Mouse (Mus musculus) liver, embryonic 14.5 days (tissue): ENCODE measurements around the gene Lamtor2. TPM values are rescaled to one million over a fixed set of nuclear protein-coding genes. Genes with fewer than 3 reads are reported as not detected.

Source experiments
- ATAC-seq: fragments of 200-750 bp; cut with Nextera tagmentation; 2 replicates; pipeline ENCODE4 v1.8.0; 2017; ENCODE audit warnings: moderate number of reproducible peaks, mild to moderate bottlenecking, moderate library complexity; ENCODE audit not compliant: insufficient read depth
- DNase-seq, 3 experiments: peaks; one replicate each; pipeline ENCODE4 v3.0.0-alpha.2; 2012 to 2013; ENCODE audit warnings: low read depth in 3 of 3, low spot score in 3 of 3
- H3K27ac ChIP-seq: fragments of 300-500 bp; sonication (generic); 2 replicates; pipeline ENCODE4 v1.5.1; 2014; ENCODE audit warnings: moderate library complexity, mild to moderate bottlenecking, control low read depth, inconsistent platforms
- H3K27me3 ChIP-seq: fragments of 300-500 bp; sonication (generic); 2 replicates; pipeline ENCODE4 v1.6.1; 2014; ENCODE audit warnings: mild to moderate bottlenecking, low read length, moderate library complexity; ENCODE audit not compliant: control insufficient read depth, insufficient read depth
- H3K36me3 ChIP-seq: fragments of 300-500 bp; sonication (generic); replicated peaks from 2 replicates; pipeline ENCODE4 v1.6.1; 2014; ENCODE audit warnings: low read depth; ENCODE audit not compliant: control insufficient read depth, insufficient read depth
- H3K4me1 ChIP-seq, 2 experiments: fragments of 200-500 bp in 1 of 2; fragments of 300-500 bp in 1 of 2; sonication (generic) in 1 of 2; replicated peaks; 2 replicates each; pipeline ENCODE4 v1.6.1; 2012 to 2014; ENCODE audit warnings: antibody characterized with exemption in 1 of 2, inconsistent platforms in 1 of 2, low read length in 1 of 2; ENCODE audit not compliant: control insufficient read depth in 2 of 2, insufficient read depth in 2 of 2
- H3K4me2 ChIP-seq: fragments of 300-500 bp; sonication (generic); 2 replicates; pipeline ENCODE4 v1.6.1; 2014; ENCODE audit warnings: low read depth, mild to moderate bottlenecking, control low read depth, moderate library complexity
- H3K4me3 ChIP-seq, 2 experiments: fragments of 200-500 bp in 1 of 2; fragments of 300-500 bp in 1 of 2; sonication (generic) in 1 of 2; 2 replicates each; pipeline ENCODE4 v1.5.1; 2012 to 2014; ENCODE audit warnings: low read depth in 2 of 2, low read length in 2 of 2, mild to moderate bottlenecking in 2 of 2, control low read depth in 1 of 2, inconsistent platforms in 1 of 2, moderate library complexity in 1 of 2; ENCODE audit not compliant: insufficient read depth in 1 of 2
- H3K9ac ChIP-seq: fragments of 300-500 bp; sonication (generic); replicated peaks from 2 replicates; pipeline ENCODE4 v1.6.1; 2014; ENCODE audit warnings: mild to moderate bottlenecking, control low read depth, moderate library complexity
- H3K9me3 ChIP-seq: fragments of 300-500 bp; sonication (generic); 2 replicates; pipeline ENCODE4 v1.6.1; 2016; ENCODE audit warnings: low read length, mixed read lengths; ENCODE audit not compliant: control insufficient read depth
- CTCF ChIP-seq: IDR thresholded peaks from 2 replicates; pipeline ENCODE4 v1.5.1; 2016; ENCODE audit warnings: antibody characterized with exemption, low read depth, control low read depth
- EP300 ChIP-seq: IDR thresholded peaks from 2 replicates; pipeline ENCODE4 v1.6.1; 2016; ENCODE audit warnings: antibody characterized with exemption, low read depth
- WGBS: fragments of 180-500 bp; shearing (Covaris S2); extraction: QIAGEN DNeasy Blood & Tissue Kit; methylation state at CpG from one replicate; pipeline ENCODE4 v1.1.7; 2014; ENCODE audit not compliant: insufficient replicate concordance; 5-methylcytosine and 5-hydroxymethylcytosine counted together
- polyA plus RNA-seq, 2 experiments: library from polyadenylated mRNA; depleted of rRNA in 1 of 2; stranded (reverse) in 1 of 2; unstranded in 1 of 2; fragments of >200 nt; fragmentation: Nextera tagmentation in 1 of 2; extraction: Ambion mirVana in 1 of 2; gene quantifications; 2 replicates each; pipeline versions ENCODE4 v1.2.1 to v1.2.3; 2012 to 2014

Gene Lamtor2
- polyA plus RNA-seq, 2 experiments: 62.0 to 73.1 TPM

DNA sequence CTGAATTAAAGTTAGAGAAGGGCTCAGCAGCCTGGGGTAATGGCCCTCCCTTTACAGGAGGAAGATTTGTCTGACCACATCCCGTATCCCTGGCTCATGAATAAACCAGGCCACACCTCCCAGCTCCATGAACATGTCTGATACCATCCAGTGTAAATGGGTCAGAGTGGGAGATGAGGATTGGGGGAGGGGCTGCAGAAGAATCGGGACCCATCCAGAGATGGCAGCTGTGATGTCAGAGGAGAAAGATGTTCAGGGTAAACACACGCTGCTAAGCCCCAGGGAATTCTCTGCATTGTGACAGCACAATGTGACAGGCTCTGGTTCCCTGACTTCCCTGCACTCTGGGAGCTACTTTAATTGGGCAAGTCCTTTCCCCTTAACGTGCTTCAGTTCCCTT lies 10.6 kb upstream of the Lamtor2 start:
- H3K36me3 ChIP-seq: peaks cover 59% of the 10 kb centered on the region

GRCm38 (mm10) chr3:88561989-88562388 lies 9.1 kb upstream of the Lamtor2 start:
- Histone ChIP-seq H3K4me2 (no peak overlapping the region), H3K27me3 (no peaks in the 10 kb centered on the region), H3K36me3 (peaks cover 52% of the 10 kb centered on the region), H3K27ac (no peak overlapping the region), H3K9me3 (no peaks in the 10 kb centered on the region), H3K4me1 (no peaks in the 10 kb centered on the region; a peak in 1 of 4 replicates), H3K4me3 (no peak overlapping the region), H3K9ac (no peak overlapping the region)
- no peak for TF ChIP-seq CTCF
- no peak for TF ChIP-seq EP300
- ATAC-seq: no peak
- WGBS: 68% methylated on average over 4 of the region's 4 CpGs
- DNase-seq: no peak

More for the DNA sequence above, 10.6 kb upstream of the Lamtor2 start:
- DNase-seq (no peak), ATAC-seq (no peak)
- TF ChIP-seq CTCF: no peak
- no peak for TF ChIP-seq EP300
- Histone ChIP-seq H3K9me3 (no peaks in the 10 kb centered on the region), H3K4me1 (peaks cover 0 to 3% of the 10 kb centered on the region in 2 experiments; a peak in 1 of 4 replicates), H3K27me3 (no peaks in the 10 kb centered on the region), H3K4me3 (no peak overlapping the region), H3K4me2 (no peak overlapping the region), H3K9ac (no peak overlapping the region), H3K27ac (no peak overlapping the region)
- WGBS: 79% methylated on average over 4 of the region's 4 CpGs

- Histone ChIP-seq H3K27me3 (no peaks in the 10 kb centered on the region), H3K9me3 (no peaks in the 10 kb centered on the region), H3K9ac (no peak overlapping the region), H3K36me3 (peaks cover 48% of the 10 kb centered on the region), H3K4me1 (peaks cover 0 to 7% of the 10 kb centered on the region in 2 experiments; a peak in 1 of 4 replicates), H3K4me3 (no peak overlapping the region), H3K4me2 (no peak overlapping the region), H3K27ac (no peak overlapping the region)
- WGBS: 87% methylated on average over 9 of the region's 9 CpGs
- TF ChIP-seq CTCF: no peak
- no peak for TF ChIP-seq EP300
- no peak for ATAC-seq
- DNase-seq: no peak
Observed at GRCm38 (mm10) chr3:88559596-88559995, 6.7 kb upstream of the Lamtor2 start.

DNA sequence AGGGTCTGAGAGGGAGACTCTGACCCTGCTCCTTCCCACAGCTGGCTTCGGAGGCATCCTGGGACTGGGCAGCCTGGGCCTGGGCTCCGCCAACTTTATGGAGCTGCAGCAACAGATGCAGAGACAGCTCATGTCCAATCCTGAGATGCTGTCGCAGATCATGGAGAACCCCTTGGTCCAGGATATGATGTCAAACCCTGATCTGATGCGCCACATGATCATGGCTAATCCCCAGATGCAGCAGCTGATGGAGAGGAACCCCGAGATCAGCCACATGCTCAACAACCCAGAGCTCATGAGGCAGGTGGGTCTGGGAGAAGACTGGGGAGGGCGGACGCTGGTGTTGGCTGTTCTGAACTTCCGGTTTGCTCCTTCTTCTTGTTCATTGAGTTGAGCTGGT lies 3.7 kb upstream of the Lamtor2 start:
- Histone ChIP-seq H3K9me3 (no peaks in the 10 kb centered on the region), H3K4me3 (no peak overlapping the region), H3K27ac (no peak overlapping the region), H3K4me1 (peaks cover 7 to 12% of the 10 kb centered on the region in 2 experiments), H3K36me3 (peaks cover 28% of the 10 kb centered on the region), H3K27me3 (no peaks in the 10 kb centered on the region), H3K4me2 (no peak overlapping the region), H3K9ac (no peak overlapping the region)
- TF ChIP-seq EP300 (no peak), CTCF (no peak)
- DNase-seq: no peak
- no peak for ATAC-seq
- WGBS: 76% methylated on average over 8 of the region's 8 CpGs

DNA sequence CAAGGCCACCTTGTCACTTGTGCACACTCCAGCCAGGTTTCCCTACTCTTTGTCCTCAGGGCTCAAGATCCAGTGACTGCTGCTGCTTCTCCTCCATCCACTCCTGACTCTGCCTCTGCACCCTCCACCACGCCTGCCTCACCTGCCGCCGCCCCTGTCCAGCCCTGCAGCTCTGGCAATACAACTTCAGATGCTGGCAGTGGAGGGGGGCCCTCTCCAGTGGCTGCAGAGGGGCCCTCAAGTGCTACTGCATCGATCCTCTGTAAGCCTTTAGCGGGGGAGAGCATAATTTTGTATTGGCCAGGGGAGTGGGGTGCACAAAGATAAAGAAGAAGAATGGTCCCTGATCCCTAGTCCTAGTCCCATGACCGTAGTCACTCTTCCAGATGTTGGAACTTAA lies 2.9 kb upstream of the Lamtor2 start:
- H3K9ac ChIP-seq: no peak overlapping the region
- no peaks in the 10 kb centered on the region for H3K9me3 ChIP-seq
- peaks cover 9 to 15% of the 10 kb centered on the region in 2 experiments for H3K4me1 ChIP-seq
- no peak for TF ChIP-seq CTCF
- no peak for TF ChIP-seq EP300
- 89% methylated on average over 6 of the region's 6 CpGs for WGBS
- H3K36me3 ChIP-seq: peaks cover 19% of the 10 kb centered on the region
- DNase-seq (no peak), ATAC-seq (no peak)
- no peak overlapping the region for H3K4me2 ChIP-seq
- H3K27ac ChIP-seq: no peak overlapping the region
- no peaks in the 10 kb centered on the region for H3K27me3 ChIP-seq
- no peak overlapping the region for H3K4me3 ChIP-seq
